Mouse (Mus musculus) bone marrow macrophage, adult 2 months (primary cell): Measurements from ENCODE around the gene Hnrnpf.

Experiments used
- CTCF ChIP-seq: IDR thresholded peaks from 2 replicates; pipeline ENCODE4 v1.5.1; 2012; ENCODE audit warnings: low read depth, mild to moderate bottlenecking, low read length, moderate library complexity
- POLR2A ChIP-seq: IDR thresholded peaks from 2 replicates; pipeline ENCODE4 v1.6.1; 2012; ENCODE audit warnings: mild to moderate bottlenecking, low read depth, low read length, borderline replicate concordance

DNA sequence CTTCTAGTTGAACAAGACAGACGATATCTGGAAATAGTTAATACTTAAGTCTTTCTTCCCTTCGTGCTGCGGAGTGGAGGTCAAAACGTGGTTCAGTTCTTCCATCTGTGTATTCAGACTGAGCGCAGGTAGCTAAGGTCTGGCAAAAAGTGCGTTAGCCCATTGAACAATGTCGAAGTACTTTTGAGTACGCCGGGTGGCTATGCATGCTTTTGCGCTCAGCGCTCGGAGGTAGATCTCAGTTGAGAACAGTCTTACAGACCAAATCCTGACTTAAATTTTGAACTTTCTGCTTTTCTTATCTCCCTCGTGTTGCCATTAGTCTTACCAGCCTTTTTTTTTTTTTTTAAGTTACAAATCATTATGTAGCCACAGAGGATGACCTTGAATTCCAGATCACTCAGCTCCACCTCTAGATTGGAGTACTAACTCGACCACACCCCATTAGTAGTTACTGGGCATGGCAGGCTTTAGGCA, 8.3 kb downstream of the Hnrnpf start:
- no peak for TF ChIP-seq CTCF
- TF ChIP-seq POLR2A = no peak
